Mouse (Mus musculus) embryonic facial prominence, embryonic 13.5 days (tissue): ENCODE measurements around the gene Fam181b. TPM values are rescaled to one million over a fixed set of nuclear protein-coding genes. Genes with fewer than 3 reads are reported as not detected.

ENCODE experiments used
- polyA plus RNA-seq: library from polyadenylated mRNA; unstranded; fragments of >200 nt; fragmentation: Nextera tagmentation; extraction: Ambion mirVana; gene quantifications from 2 replicates; pipeline ENCODE4 v1.2.1, GENCODE M21; 2015

Gene Fam181b
- polyA plus RNA-seq, 1 experiment from 2014 or later: 9.0 TPM

Other genes with a start within 250 kb of the Fam181b start
- gene Ddias, start 205.6 kb upstream of the Fam181b start, polyA plus RNA-seq: 11.6 and 14.3 TPM in 2 replicates
- gene Prcp, start 205.4 kb upstream of the Fam181b start, polyA plus RNA-seq: 30.9 and 32.2 TPM in 2 replicates